Mouse (Mus musculus) CH12.LX (cell line): ENCODE data around the gene Tedc1.

Source experiments
- BHLHE40 ChIP-seq: IDR thresholded peaks from 2 replicates; pipeline ENCODE4 v1.6.1; 2011; ENCODE audit warnings: mild to moderate bottlenecking, low read depth, low read length, improper control_type of control experiment
- CHD2 ChIP-seq: IDR thresholded peaks from 2 replicates; pipeline ENCODE4 v1.6.1; 2011; ENCODE audit warnings: low read length, improper control_type of control experiment
- CTCF ChIP-seq, 2 experiments: IDR thresholded peaks in 1 of 2; conservative IDR thresholded peaks in 1 of 2; 2 replicates each; pipeline ENCODE4 v1.5.1; 2011 to 2012; ENCODE audit warnings: low read depth in 2 of 2, low read length in 2 of 2, improper control_type of control experiment in 1 of 2, inconsistent platforms in 1 of 2, mild to moderate bottlenecking in 1 of 2, moderate library complexity in 1 of 2
- EP300 ChIP-seq: IDR thresholded peaks from 2 replicates; pipeline ENCODE4 v1.6.1; 2011; ENCODE audit warnings: low read length, improper control_type of control experiment
- KAT2A ChIP-seq: IDR thresholded peaks from 2 replicates; pipeline ENCODE4 v1.6.1; 2012; ENCODE audit warnings: low read length, improper control_type of control experiment, inconsistent platforms; ENCODE audit not compliant: insufficient replicate concordance
- MEF2A ChIP-seq: IDR thresholded peaks from 2 replicates; pipeline ENCODE4 v1.6.1; 2014; ENCODE audit warnings: low read depth, mild to moderate bottlenecking, inconsistent platforms, low read length, improper control_type of control experiment, borderline replicate concordance
- MYC ChIP-seq: IDR thresholded peaks from 2 replicates; pipeline ENCODE4 v1.6.1; 2011; ENCODE audit warnings: low read depth, mild to moderate bottlenecking, improper control_type of control experiment, low read length
- NELFE ChIP-seq: IDR thresholded peaks from 2 replicates; pipeline ENCODE4 v1.6.1; 2011; ENCODE audit warnings: low read depth, low read length, improper control_type of control experiment
- POLR2A ChIP-seq: IDR thresholded peaks from 2 replicates; pipeline ENCODE4 v1.6.1; 2011; ENCODE audit warnings: low read depth, mild to moderate bottlenecking, improper control_type of control experiment, low read length
- RCOR1 ChIP-seq: conservative IDR thresholded peaks from 2 replicates; pipeline ENCODE4 v1.6.1; 2012; ENCODE audit warnings: low read depth, mild to moderate bottlenecking, inconsistent platforms, low read length, improper control_type of control experiment
- SMC3 ChIP-seq: IDR thresholded peaks from 2 replicates; pipeline ENCODE4 v1.6.1; 2011; ENCODE audit warnings: low read depth, low read length, improper control_type of control experiment
- USF1 ChIP-seq: IDR thresholded peaks from 2 replicates; pipeline ENCODE4 v1.6.1; 2014; ENCODE audit warnings: low read depth, mild to moderate bottlenecking, inconsistent platforms, low read length, improper control_type of control experiment
- ZMIZ1 ChIP-seq: IDR thresholded peaks from 2 replicates; pipeline ENCODE4 v1.6.1; 2012; ENCODE audit warnings: low read depth, mild to moderate bottlenecking, inconsistent platforms, low read length, improper control_type of control experiment

- TF ChIP-seq RCOR1 (no peak), SMC3 (no peak), BHLHE40 (no peak), POLR2A (no peak), MEF2A (no peak), CTCF (conservative IDR thresholded peaks at IDR 0.05 in 1 of 2, IDR thresholded peaks at IDR 0.05 in 1 of 2; ENCODE audit: low read depth in 2 of 2, low read length in 2 of 2) (no peak), NELFE (no peak), ZMIZ1 (no peak), USF1 (no peak), MYC (no peak), KAT2A (no peak), EP300 (no peak), CHD2 (no peak)
Observed at GRCm38 (mm10) chr12:113214072-113214808, 58.0 kb downstream of the Tedc1 start.
